Mouse (Mus musculus) stomach, postnatal 0 days (tissue): ENCODE measurements around the gene Usb1.

Source experiments
- CTCF ChIP-seq: IDR thresholded peaks from 2 replicates; pipeline ENCODE4 v1.5.1; 2016; ENCODE audit warnings: antibody characterized with exemption, low read depth, mild to moderate bottlenecking, moderate library complexity
- EP300 ChIP-seq: optimal IDR thresholded peaks from 2 replicates; pipeline ENCODE3; 2016; ENCODE audit warnings: antibody characterized with exemption

DNA sequence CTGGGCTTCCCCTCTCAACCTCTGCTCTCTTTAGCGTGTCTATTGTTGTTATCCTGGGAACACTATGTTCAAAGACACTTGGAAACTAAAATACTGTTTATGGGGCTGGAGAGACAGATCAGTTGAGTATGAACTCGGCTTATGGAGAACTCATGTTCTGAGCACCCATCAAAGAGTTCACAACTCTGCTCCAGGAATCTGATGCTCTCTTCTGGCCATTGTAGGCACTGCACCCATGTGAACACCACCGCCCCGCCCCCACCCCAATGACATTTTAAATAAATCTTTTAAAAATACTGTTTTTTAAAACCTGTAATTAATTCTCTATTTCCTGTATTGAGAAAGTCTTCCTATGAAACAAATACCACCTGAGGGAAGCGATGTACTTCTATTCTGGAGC is 29.7 kb upstream of the Usb1 start:
- TF ChIP-seq CTCF (peak; percentile 85), EP300 (no peak)
